In genomic region chr3:108018190-108018820, GRCm38 (mm10) we compare ENCODE assay signal across 9 mouse cellular contexts. TPM values are rescaled to one million over a fixed set of nuclear protein-coding genes. Genes with fewer than 3 reads are reported as not detected.
DNase-seq lines count a peak whose midpoint lies in the region; ATAC-seq and TF ChIP-seq lines count a peak whose summit lies in the region.
"Had no signal": no experiment of that assay in that cellular context is flagged by ENCODE, and none has a peak within 500 bp of the region (broad histone marks: within the 10 kb centered on the region; RNA-seq: fewer than 3 reads in every experiment).

No protein-coding gene starts in this region.

- H3K9ac ChIP-seq in ES-E14 (ENCODE audit: insufficient read depth, low read depth, low read length, poor library complexity, severe bottlenecking), result peak overlapping the region; percentile 50; the same call in 1 of the 2 replicates
- peak overlapping the region; percentile 65 for H3K9ac ChIP-seq in heart, embryonic 14.5 days (ENCODE audit: low read length)
- H3K9ac ChIP-seq in liver, embryonic 11.5 days (ENCODE audit: low read depth, low read length), result peak overlapping the region; percentile 54; the same call in 1 of the 2 replicates
- H3K9ac ChIP-seq in midbrain, postnatal 0 days (replicated peaks; ENCODE audit: low read length, poor library complexity, severe bottlenecking), result peak overlapping the region; percentile 55

- H3K4me3 ChIP-seq in ES-E14 (ENCODE audit: insufficient read depth in 1 of 2, low read depth in 1 of 2, low read length in 2 of 2, poor library complexity in 1 of 2, severe bottlenecking in 1 of 2), result peak overlapping the region in 1 of 2 experiments; percentile 32; a peak in 1 of 4 replicates
- H3K4me3 ChIP-seq in heart, embryonic 14.5 days (ENCODE audit: control insufficient read depth in 1 of 2, insufficient read depth in 1 of 2, low read depth in 1 of 2, low read length in 2 of 2), result peak overlapping the region; percentile 48 to 52
- peak overlapping the region; percentile 45 for H3K4me3 ChIP-seq in liver, embryonic 11.5 days (ENCODE audit: low read depth, low read length)
- peak overlapping the region; percentile 41 for H3K4me3 ChIP-seq in midbrain, postnatal 0 days (ENCODE audit: low read depth, low read length)

- no peaks in the 10 kb centered on the region for H3K9me3 ChIP-seq in ES-E14 (ENCODE audit: control insufficient read depth, insufficient read depth, low read depth, low read length)
- H3K9me3 ChIP-seq in heart, embryonic 14.5 days (ENCODE audit: control insufficient read depth, low read length), result no peaks in the 10 kb centered on the region
- no peaks in the 10 kb centered on the region for H3K9me3 ChIP-seq in liver, embryonic 11.5 days (ENCODE audit: control insufficient read depth, low read length)
- H3K9me3 ChIP-seq in midbrain, postnatal 0 days (ENCODE audit: low read length), result no peaks in the 10 kb centered on the region

- in situ Hi-C loops in ES-E14 (cut with MboI; ENCODE audit: low sequenced_read_pairs in 2 of 2, unreplicated experiment in 2 of 2), result no loop called here

- DNase-seq in cerebellum, postnatal 25 days, result peak; percentile 12 to 14
- no peak for DNase-seq in cerebellum, postnatal 4 days (ENCODE audit: low spot score in 2 of 2)
- no peak for DNase-seq in ES-E14 (ENCODE audit: low read depth, low spot score)
- no peak for DNase-seq in liver, embryonic 11.5 days (ENCODE audit: low spot score)
- DNase-seq in midbrain, postnatal 0 days (ENCODE audit: low spot score), result no peak
- DNase-seq in adrenal gland, postnatal 25 days, result no peak
- no peak for DNase-seq in gastrocnemius, postnatal 10 days

- TF ChIP-seq CTCF in midbrain, postnatal 0 days (IDR thresholded peaks at IDR 0.05), result no peak

- no peaks in the 10 kb centered on the region for H3K27me3 ChIP-seq in heart, embryonic 14.5 days (ENCODE audit: control insufficient read depth, insufficient read depth, low read length)
- no peaks in the 10 kb centered on the region for H3K27me3 ChIP-seq in liver, embryonic 11.5 days (replicated peaks; ENCODE audit: control insufficient read depth, insufficient read depth, low read length)
- H3K27me3 ChIP-seq in midbrain, postnatal 0 days (ENCODE audit: insufficient read depth, low read length), result no peaks in the 10 kb centered on the region

- peaks cover 3 to 9% of the 10 kb centered on the region in 2 experiments; a peak in 2 of 4 replicates for H3K4me1 ChIP-seq in ES-E14 (ENCODE audit: control insufficient read depth in 2 of 2, insufficient read depth in 2 of 2, low read length in 2 of 2, poor library complexity in 1 of 2)
- H3K4me1 ChIP-seq in heart, embryonic 14.5 days (ENCODE audit: control insufficient read depth in 2 of 2, insufficient read depth in 2 of 2, low read length in 2 of 2), result peaks cover 14 to 26% of the 10 kb centered on the region in 2 experiments; a peak in 3 of 4 replicates
- peaks cover 10% of the 10 kb centered on the region for H3K4me1 ChIP-seq in liver, embryonic 11.5 days (replicated peaks; ENCODE audit: control insufficient read depth, insufficient read depth, low read length)
- H3K4me1 ChIP-seq in midbrain, postnatal 0 days (ENCODE audit: insufficient read depth, low read length), result no peaks in the 10 kb centered on the region; the same call in 1 of the 2 replicates

- no peaks in the 10 kb centered on the region; the same call in 1 of the 2 replicates for H3K36me3 ChIP-seq in ES-E14 (ENCODE audit: control insufficient read depth, insufficient read depth, low read length, poor library complexity, severe bottlenecking)
- H3K36me3 ChIP-seq in heart, embryonic 14.5 days (ENCODE audit: control insufficient read depth, insufficient read depth, low read length), result no peaks in the 10 kb centered on the region
- H3K36me3 ChIP-seq in liver, embryonic 11.5 days (ENCODE audit: control insufficient read depth, insufficient read depth, low read length), result no peaks in the 10 kb centered on the region
- H3K36me3 ChIP-seq in midbrain, postnatal 0 days (ENCODE audit: insufficient read depth, low read length), result no peaks in the 10 kb centered on the region

- peak overlapping the region; percentile 83 for H3K4me2 ChIP-seq in heart, embryonic 14.5 days (ENCODE audit: low read length)
- peak overlapping the region; percentile 67 for H3K4me2 ChIP-seq in liver, embryonic 11.5 days
- peak overlapping the region; percentile 77 for H3K4me2 ChIP-seq in midbrain, postnatal 0 days (ENCODE audit: low read depth, low read length, poor library complexity, severe bottlenecking)

- WGBS in heart, embryonic 14.5 days, result 17% methylated on average over 14 of the region's 14 CpGs
- 27% methylated on average over 14 of the region's 14 CpGs for WGBS in liver, embryonic 11.5 days
- WGBS in midbrain, postnatal 0 days, result 27% methylated on average over 14 of the region's 14 CpGs

- no peak for ATAC-seq in heart, embryonic 14.5 days (ENCODE audit: insufficient number of reproducible peaks, insufficient read depth, low FRiP score, low read depth)
- ATAC-seq in liver, embryonic 11.5 days (replicated peaks; ENCODE audit: low FRiP score), result 0 out of 2 replicates have a peak, but pooled peaks have one; percentile 4
- no peak for ATAC-seq in midbrain, postnatal 0 days (ENCODE audit: low FRiP score)

- H3K27ac ChIP-seq in ES-E14 (ENCODE audit: insufficient read depth, low read depth, low read length, poor library complexity, severe bottlenecking), result no peak overlapping the region
- peak overlapping the region; percentile 89 to 91 for H3K27ac ChIP-seq in heart, embryonic 14.5 days (replicated peaks in 1 of 2; ENCODE audit: control insufficient read depth in 1 of 2, insufficient read depth in 1 of 2, low read depth in 2 of 2, low read length in 2 of 2)
- H3K27ac ChIP-seq in liver, embryonic 11.5 days (ENCODE audit: low read depth, low read length), result 0 out of 2 replicates have a peak overlapping the region, but pooled peaks have one; percentile 16
- H3K27ac ChIP-seq in midbrain, postnatal 0 days (ENCODE audit: low read depth, low read length), result peak overlapping the region; percentile 76

TF ChIP-seq in ES-E14, 5 proteins besides CTCF, POLR2A, EP300 and RAD21:
- TF ChIP-seq ZNF384 (IDR thresholded peaks at IDR 0.05; ENCODE audit: low read depth, low read length) (no peak), CHD2 (IDR thresholded peaks at IDR 0.05; ENCODE audit: low read depth, low read length) (no peak), HCFC1 (IDR thresholded peaks at IDR 0.05; ENCODE audit: borderline replicate concordance, insufficient read depth, low read length) (no peak), ZC3H11A (IDR thresholded peaks at IDR 0.05; ENCODE audit: borderline replicate concordance, low read depth, low read length) (no peak), MAFK (IDR thresholded peaks at IDR 0.05; ENCODE audit: insufficient read depth, low read depth, low read length) (no peak)

RNA-seq across cellular contexts. Expression of gene Gstm1, which starts 0.5 kb away (rescaled TPM):
- 7.1 and 7.9 TPM in 2 replicates for total RNA-seq in ES-E14 (2012; rRNA removed)
- 60.8 and 63.8 TPM in 2 replicates for polyA plus RNA-seq in heart, embryonic 14.5 days (2014; fragmentation: Nextera tagmentation; extraction: Ambion mirVana)
- 244 and 267 TPM in 2 replicates for polyA plus RNA-seq in liver, embryonic 11.5 days (2014; fragmentation: Nextera tagmentation; extraction: Ambion mirVana)
- total RNA-seq in midbrain, postnatal 0 days (2014; rRNA removed), result 105 and 142 TPM in 2 replicates
- 293 and 371 TPM in 2 replicates for polyA plus RNA-seq in midbrain, postnatal 0 days (2015; fragmentation: Nextera tagmentation; extraction: Ambion mirVana)
- total RNA-seq in adrenal gland, postnatal 25 days (2021), result 277 and 344 TPM in 2 replicates
- 10 to 100 TPM; 61.3 to 67.2 TPM for total RNA-seq in gastrocnemius, postnatal 10 days (2021)

RNA-seq across cellular contexts. Expression of gene Gstm4, which starts 26.4 kb away (rescaled TPM):
- 4.1 and 4.3 TPM in 2 replicates for total RNA-seq in ES-E14 (2012; rRNA removed)
- polyA plus RNA-seq in heart, embryonic 14.5 days (2014; fragmentation: Nextera tagmentation; extraction: Ambion mirVana), result 15.6 and 17.4 TPM in 2 replicates
- polyA plus RNA-seq in liver, embryonic 11.5 days (2014; fragmentation: Nextera tagmentation; extraction: Ambion mirVana), result 21.2 and 22.8 TPM in 2 replicates
- total RNA-seq in midbrain, postnatal 0 days (2014; rRNA removed), result 4.1 and 4.5 TPM in 2 replicates
- 25.6 and 25.9 TPM in 2 replicates for polyA plus RNA-seq in midbrain, postnatal 0 days (2015; fragmentation: Nextera tagmentation; extraction: Ambion mirVana)
- total RNA-seq in adrenal gland, postnatal 25 days (2021), result 13.2 and 17.1 TPM in 2 replicates
- 10 to 100 TPM in 1 of 2 experiments, 1 to 10 TPM in 1; 9.8 to 10.4 TPM for total RNA-seq in gastrocnemius, postnatal 10 days (2021)

RNA-seq across cellular contexts. Expression of gene Gstm2, which starts 32.1 kb away (rescaled TPM):
- 9.1 and 11.6 TPM in 2 replicates for total RNA-seq in ES-E14 (2012; rRNA removed)
- 59.8 and 68.2 TPM in 2 replicates for polyA plus RNA-seq in heart, embryonic 14.5 days (2014; fragmentation: Nextera tagmentation; extraction: Ambion mirVana)
- polyA plus RNA-seq in liver, embryonic 11.5 days (2014; fragmentation: Nextera tagmentation; extraction: Ambion mirVana), result 16.7 and 18.2 TPM in 2 replicates
- 8.5 and 10.2 TPM in 2 replicates for total RNA-seq in midbrain, postnatal 0 days (2014; rRNA removed)
- polyA plus RNA-seq in midbrain, postnatal 0 days (2015; fragmentation: Nextera tagmentation; extraction: Ambion mirVana), result 13.0 and 14.8 TPM in 2 replicates
- total RNA-seq in adrenal gland, postnatal 25 days (2021), result 131 and 136 TPM in 2 replicates
- total RNA-seq in gastrocnemius, postnatal 10 days (2021), result 10 to 100 TPM; 33.3 to 39.0 TPM

RNA-seq across cellular contexts. Expression of gene Gstm3, which starts 49.2 kb away (rescaled TPM):
- total RNA-seq in ES-E14 (2012; rRNA removed), result 0.74 TPM in 1 of 2 replicates, not detected in the other
- polyA plus RNA-seq in heart, embryonic 14.5 days (2014; fragmentation: Nextera tagmentation; extraction: Ambion mirVana), result not detected in 2 replicates
- polyA plus RNA-seq in liver, embryonic 11.5 days (2014; fragmentation: Nextera tagmentation; extraction: Ambion mirVana), result 7.5 and 7.7 TPM in 2 replicates
- not detected in 2 replicates for total RNA-seq in midbrain, postnatal 0 days (2014; rRNA removed)
- polyA plus RNA-seq in midbrain, postnatal 0 days (2015; fragmentation: Nextera tagmentation; extraction: Ambion mirVana), result not detected in 2 replicates
- total RNA-seq in adrenal gland, postnatal 25 days (2021), result not detected in 2 replicates
- total RNA-seq in gastrocnemius, postnatal 10 days (2021), result not detected
- total RNA-seq: left cerebral cortex, postnatal 10 days had no signal

Comparison
In these comparisons a context has a peak if more than half of its experiments do, and no peak if none do; other contexts are left out.
1. DNase-seq: peak in cerebellum, postnatal 25 days (2 of 2); none in cerebellum, postnatal 4 days (0 of 2), ES-E14 (single experiment), liver, embryonic 11.5 days (single experiment), midbrain, postnatal 0 days (single experiment), adrenal gland, postnatal 25 days (single experiment) and gastrocnemius, postnatal 10 days (single experiment).
2. Peak in every context shown above with its lines, with median percentiles within 50 percentile points of each other: H3K9ac ChIP-seq and H3K4me2 ChIP-seq.